Mouse (Mus musculus): ENCODE data around the gene Hal.

DNA sequence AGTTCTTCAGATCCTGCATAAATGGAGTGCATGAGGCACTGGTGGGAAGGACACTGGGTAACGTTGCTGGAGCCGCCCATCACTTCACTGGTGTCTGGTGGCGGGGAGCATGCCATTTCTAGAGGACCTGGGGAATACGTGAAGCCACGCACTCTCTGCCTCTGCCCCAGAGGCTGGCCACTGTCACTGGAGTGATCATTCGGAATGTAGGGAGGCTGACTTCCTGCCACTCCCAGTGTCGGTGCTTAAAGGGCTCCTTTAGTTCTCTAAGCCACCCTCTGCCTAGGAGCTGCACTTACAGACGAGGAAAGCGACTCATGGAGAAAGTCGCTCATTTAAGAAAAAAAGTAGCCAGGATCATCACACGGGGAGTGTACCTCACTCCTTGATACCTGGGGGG, 28.5 kb upstream of the Hal start:
- TF ChIP-seq POLR2A (IDR thresholded peaks at IDR 0.05; ENCODE audit: borderline replicate concordance, extremely low read depth, insufficient read depth, insufficient read length, poor library complexity, severe bottlenecking) (no peak), CTCF (IDR thresholded peaks at IDR 0.05; ENCODE audit: borderline replicate concordance, extremely low read depth, insufficient read depth, insufficient read length) (no peak)

All from brain, embryonic 14.5 days (tissue).